Mouse (Mus musculus) kidney, postnatal 0 days (tissue): ENCODE data around the gene Tspoap1. TPM values are rescaled to one million over a fixed set of nuclear protein-coding genes. Genes with fewer than 3 reads are reported as not detected.
A peak's percentile ranks its signal among the peaks of the same experiment; 100 is the strongest.

Experiments used
- ATAC-seq: fragments of 200-750 bp; cut with Nextera tagmentation; replicated peaks from 2 replicates; pipeline ENCODE4 v1.8.0; 2017; ENCODE audit warnings: low read depth, moderate number of reproducible peaks, moderate TSS enrichment, moderate library complexity; ENCODE audit not compliant: low FRiP score
- DNase-seq: peaks from one replicate; pipeline ENCODE4 v3.0.0-alpha.2; 2016; ENCODE audit warnings: low spot score
- H3K27ac ChIP-seq: fragments of 300-500 bp; sonication (generic); 2 replicates; pipeline ENCODE4 v1.5.1; 2014; ENCODE audit warnings: mild to moderate bottlenecking
- H3K27me3 ChIP-seq: fragments of 300-500 bp; sonication (generic); 2 replicates; pipeline ENCODE4 v1.6.1; 2014; ENCODE audit warnings: low read length, mixed read lengths; ENCODE audit not compliant: insufficient read depth
- H3K36me3 ChIP-seq: fragments of 300-500 bp; sonication (generic); 2 replicates; pipeline ENCODE4 v1.6.1; 2014; ENCODE audit warnings: low read length, mixed read lengths; ENCODE audit not compliant: insufficient read depth
- H3K4me1 ChIP-seq: fragments of 300-500 bp; sonication (generic); replicated peaks from 2 replicates; pipeline ENCODE4 v1.6.1; 2014; ENCODE audit warnings: antibody characterized with exemption, low read length, mixed read lengths; ENCODE audit not compliant: insufficient read depth
- H3K4me2 ChIP-seq: fragments of 300-500 bp; sonication (generic); 2 replicates; pipeline ENCODE4 v1.6.1; 2014; ENCODE audit warnings: mild to moderate bottlenecking, low read length, moderate library complexity, mixed read lengths
- H3K4me3 ChIP-seq: fragments of 300-500 bp; sonication (generic); replicated peaks from 2 replicates; pipeline ENCODE4 v1.5.1; 2014; ENCODE audit warnings: low read depth, low read length
- H3K9ac ChIP-seq: fragments of 300-500 bp; sonication (generic); 2 replicates; pipeline ENCODE4 v1.6.1; 2014; ENCODE audit warnings: low read depth, low read length
- H3K9me3 ChIP-seq: fragments of 300-500 bp; sonication (generic); replicated peaks from 2 replicates; pipeline ENCODE4 v1.6.1; 2016; ENCODE audit warnings: low read length, inconsistent platforms, mixed read lengths
- CTCF ChIP-seq: IDR thresholded peaks from 2 replicates; pipeline ENCODE4 v1.5.1; 2016; ENCODE audit warnings: antibody characterized with exemption, low read depth, mild to moderate bottlenecking, moderate library complexity
- WGBS: fragments of 180-500 bp; shearing (Covaris S2); extraction: QIAGEN DNeasy Blood & Tissue Kit; methylation state at CpG from one replicate; pipeline ENCODE4 v1.1.7; 2014; 5-methylcytosine and 5-hydroxymethylcytosine counted together
- microRNA counts: library from miRNA; unstranded; fragments of <30 nt; microRNA quantifications from one replicate; lab custom pipeline; 2015
- microRNA-seq: library from miRNA; unstranded; fragments of <30 nt; microRNA quantifications from one replicate; pipeline ENCODE4, GENCODE M21; 2016
- polyA plus RNA-seq: library from polyadenylated mRNA; unstranded; fragments of >200 nt; fragmentation: Nextera tagmentation; extraction: Ambion mirVana; gene quantifications from 2 replicates; pipeline ENCODE4 v1.2.1, GENCODE M21; 2015

The Tspoap1 gene
- polyA plus RNA-seq, 1 experiment from 2014 or later = 1.9 TPM

DNA sequence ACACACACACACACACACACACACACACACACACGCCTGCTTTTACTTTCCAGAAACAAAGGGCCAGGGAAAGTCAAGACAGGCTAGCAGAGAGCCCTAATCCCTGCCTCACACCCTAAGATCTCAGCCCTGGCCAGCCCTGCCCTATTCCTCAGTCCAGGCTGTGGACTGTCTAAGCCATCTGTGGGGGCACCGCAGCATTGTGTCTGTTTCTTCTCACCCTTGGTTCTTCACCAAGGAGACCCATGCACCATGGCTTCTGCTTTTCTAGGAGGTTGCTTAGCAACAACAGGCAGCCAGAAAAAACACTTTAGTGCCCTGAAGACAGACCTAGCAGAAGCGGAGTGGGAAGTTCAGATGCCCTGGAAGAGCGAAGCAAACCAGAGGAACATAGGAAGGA is 51.1 kb downstream of the Tspoap1 start:
- 51% methylated on average over 4 of the region's 4 CpGs for WGBS
- TF ChIP-seq CTCF = no peak
- Histone ChIP-seq H3K36me3 (no peaks in the 10 kb centered on the region), H3K27me3 (no peaks in the 10 kb centered on the region), H3K4me2 (no peak overlapping the region), H3K4me1 (no peaks in the 10 kb centered on the region), H3K9ac (no peak overlapping the region), H3K4me3 (no peak overlapping the region), H3K27ac (no peak overlapping the region), H3K9me3 (no peaks in the 10 kb centered on the region)
- ATAC-seq (no peak), DNase-seq (no peak)

DNA sequence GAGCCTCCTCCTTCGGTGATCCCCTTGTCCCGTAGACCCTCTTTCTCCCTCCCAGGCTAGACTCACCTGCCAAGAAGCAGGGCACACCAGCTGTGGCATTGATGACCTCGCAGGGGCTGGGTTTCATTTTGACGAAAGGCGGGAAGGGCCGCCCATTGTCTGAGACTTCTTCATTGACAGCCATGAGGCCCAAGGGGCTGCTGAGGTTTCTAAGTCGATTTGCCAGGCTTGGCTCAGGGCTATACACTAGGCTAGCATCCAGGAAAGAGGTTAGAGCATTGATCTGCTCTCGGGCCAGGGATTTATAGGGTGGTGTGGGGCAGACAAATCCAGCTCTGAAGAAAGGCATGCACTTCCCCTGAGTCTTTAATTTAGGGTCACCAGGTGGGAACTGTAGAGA is 54.5 kb downstream of the Tspoap1 start:
- H3K27me3 ChIP-seq = no peaks in the 10 kb centered on the region
- no peak overlapping the region for H3K4me2 ChIP-seq
- H3K36me3 ChIP-seq = no peaks in the 10 kb centered on the region
- H3K9me3 ChIP-seq = no peaks in the 10 kb centered on the region
- WGBS = 75% methylated on average over 8 of the region's 8 CpGs
- ATAC-seq (no peak), DNase-seq (no peak)
- H3K4me3 ChIP-seq = no peak overlapping the region
- TF ChIP-seq CTCF = no peak
- H3K9ac ChIP-seq = no peak overlapping the region
- H3K27ac ChIP-seq = no peak overlapping the region
- H3K4me1 ChIP-seq = no peaks in the 10 kb centered on the region

DNA sequence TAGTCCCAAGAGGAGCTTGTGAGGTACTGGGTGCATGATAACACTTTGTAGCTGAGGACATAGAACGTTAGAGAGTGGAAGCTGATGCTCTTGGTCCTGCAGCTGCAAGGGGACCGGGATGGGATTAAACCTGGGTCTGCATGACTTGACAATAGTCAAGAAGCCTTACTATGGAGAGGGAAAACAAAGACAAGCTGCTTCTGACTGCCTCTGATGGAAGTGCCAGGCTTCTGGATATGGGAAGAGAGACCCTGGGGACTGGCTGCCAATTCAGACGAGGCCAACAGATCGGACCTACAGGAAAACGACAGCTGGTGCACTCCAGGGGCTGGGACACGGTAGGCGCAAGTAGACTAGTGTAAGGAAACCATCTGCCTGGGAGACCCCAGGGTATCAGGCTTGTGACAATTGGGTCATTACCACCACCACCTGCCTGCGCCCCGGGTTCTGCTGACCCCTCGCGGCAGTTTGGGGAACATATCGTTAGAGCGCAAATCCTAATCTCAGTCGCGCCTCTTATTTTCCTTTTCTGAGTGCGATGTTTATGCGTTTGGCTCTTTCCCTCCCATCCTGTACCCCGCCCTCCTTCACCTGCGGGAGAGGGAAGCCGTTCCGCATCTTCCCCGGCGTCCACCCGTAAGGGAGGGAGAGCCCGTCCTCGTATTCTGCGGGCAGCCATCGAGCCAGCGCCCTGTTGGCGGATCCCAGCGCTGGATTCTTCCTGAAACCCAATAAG is 56.5 kb downstream of the Tspoap1 start:
- Histone ChIP-seq H3K9me3 (no peaks in the 10 kb centered on the region), H3K4me2 (peak overlapping the region; percentile 55), H3K36me3 (no peaks in the 10 kb centered on the region), H3K27ac (no peak overlapping the region), H3K27me3 (no peaks in the 10 kb centered on the region), H3K4me3 (peak overlapping the region; percentile 25), H3K9ac (peak overlapping the region; percentile 25; the same call in 1 of the 2 replicates), H3K4me1 (no peaks in the 10 kb centered on the region)
- DNase-seq (peak; percentile 56), ATAC-seq (no peak)
- whole genome bisulfite sequencing = 5% methylated on average over 30 of the region's 31 CpGs
- peak; percentile 79 for TF ChIP-seq CTCF

DNA sequence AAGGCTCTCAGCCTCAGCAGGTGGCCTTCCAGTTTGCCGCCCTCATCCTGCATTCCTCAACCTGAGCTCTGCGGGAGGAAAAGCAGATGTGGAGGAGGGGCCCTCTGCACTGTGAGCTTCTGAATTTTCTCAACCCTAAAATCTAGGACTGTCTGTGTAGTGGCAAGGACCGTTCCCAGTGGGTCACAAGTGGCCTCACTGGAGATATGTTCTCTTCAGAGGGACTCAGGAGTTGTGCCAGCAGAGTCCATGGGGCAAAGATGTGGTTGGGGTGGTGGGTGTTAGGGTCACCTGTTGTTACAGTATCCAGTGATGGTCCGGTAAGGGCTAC is 57.1 kb downstream of the Tspoap1 start:
- TF ChIP-seq CTCF = no peak
- Histone ChIP-seq H3K4me1 (no peaks in the 10 kb centered on the region), H3K36me3 (no peaks in the 10 kb centered on the region), H3K4me2 (peak overlapping the region; percentile 55), H3K27me3 (no peaks in the 10 kb centered on the region), H3K9me3 (no peaks in the 10 kb centered on the region), H3K27ac (no peak overlapping the region), H3K9ac (peak overlapping the region; percentile 25; the same call in 1 of the 2 replicates), H3K4me3 (peak overlapping the region; percentile 25)
- ATAC-seq (no peak), DNase-seq (peak; percentile 27)
- 28% methylated on average over 4 of the region's 4 CpGs for WGBS

DNA sequence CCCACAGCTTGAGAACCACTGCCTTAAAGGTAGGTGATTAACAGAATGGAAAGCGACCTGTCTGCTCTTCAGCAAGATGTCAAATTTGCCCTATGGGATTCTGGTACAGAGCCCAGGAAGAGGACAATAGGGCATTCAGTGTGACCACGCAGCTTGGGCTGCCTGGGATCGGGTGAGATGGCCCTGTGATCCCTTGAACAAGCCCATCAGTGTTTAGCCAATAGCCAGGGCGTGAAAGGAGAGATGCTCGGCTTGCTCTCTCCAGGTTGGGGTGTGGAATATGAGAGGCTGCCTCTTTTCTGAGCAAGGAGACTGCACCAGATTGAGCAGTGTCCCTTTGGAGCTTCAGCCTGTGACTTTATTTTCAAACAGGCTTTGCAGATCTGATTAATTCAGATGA is 61.2 kb downstream of the Tspoap1 start:
- no peaks in the 10 kb centered on the region for H3K4me1 ChIP-seq
- no peak for TF ChIP-seq CTCF

GRCm38 (mm10) chr11:87828239-87828900 is 68.0 kb downstream of the Tspoap1 start, which contains the start of gene Lpo:
Gene Lpo, minus strand, starts transcription at chr11:87828289.
- no peak within 1 kb of the TSS for H3K9ac ChIP-seq
- no peak for TF ChIP-seq CTCF
- H3K9me3 ChIP-seq = no peaks in the 10 kb centered on the region
- H3K27ac ChIP-seq = no peak within 1 kb of the TSS
- no peaks in the 10 kb centered on the region for H3K4me1 ChIP-seq
- no peaks in the 10 kb centered on the region for H3K27me3 ChIP-seq
- DNase-seq (no peak), ATAC-seq (no peak)
- H3K4me2 ChIP-seq = no peak within 1 kb of the TSS
- 38% methylated on average over 10 of the region's 10 CpGs for WGBS
- H3K4me3 ChIP-seq = no peak within 1 kb of the TSS
- H3K36me3 ChIP-seq = no peaks in the 10 kb centered on the region

More for the DNA sequence above, 61.2 kb downstream of the Tspoap1 start:
- no peak for DNase-seq
- 47% methylated on average over 5 of the region's 5 CpGs for whole genome bisulfite sequencing
- Histone ChIP-seq H3K9me3 (no peaks in the 10 kb centered on the region), H3K9ac (no peak overlapping the region), H3K36me3 (no peaks in the 10 kb centered on the region), H3K4me2 (no peak overlapping the region), H3K4me3 (no peak overlapping the region), H3K27ac (no peak overlapping the region), H3K27me3 (no peaks in the 10 kb centered on the region)
- no peak for ATAC-seq

MicroRNA genes within 50 kb of the gene (microRNA counts, 519-probe panel; counts per million panel counts)
- microRNA mmu-miR-142-3p (lab: Ali Mortazavi, UCI) = 4,795 counts per million, percentile 81 among the panel's probes with 10 or more counts
- microRNA mmu-miR-142-5p (lab: Ali Mortazavi, UCI) = 330 counts per million, percentile 68 among the panel's probes with 10 or more counts

Small RNAs within 50 kb of the gene (microRNA-seq; reads per million reads assigned to microRNA genes)
- gene Mir142 (not detected), gene Mir142b (not detected)

Other genes with a start within 250 kb of the Tspoap1 start
- gene Gm11492, start 193.9 kb upstream of the Tspoap1 start, polyA plus RNA-seq = not detected in 2 replicates
- gene Sept4, start 191.6 kb upstream of the Tspoap1 start, polyA plus RNA-seq = 146 TPM in 2 replicates
- 19.8 and 21.0 TPM in 2 replicates for gene Mtmr4, start 168.4 kb upstream of the Tspoap1 start, polyA plus RNA-seq
- 0.11 and 0.16 TPM in 2 replicates for gene Hsf5, start 143.4 kb upstream of the Tspoap1 start, polyA plus RNA-seq
- gene Rnf43, start 97.8 kb upstream of the Tspoap1 start, polyA plus RNA-seq = 5.5 and 6.2 TPM in 2 replicates
- gene Supt4a, start 23.0 kb upstream of the Tspoap1 start, polyA plus RNA-seq = 165 and 171 TPM in 2 replicates
- gene Mpo, start 33.0 kb downstream of the Tspoap1 start, polyA plus RNA-seq = 0.12 and 0.52 TPM in 2 replicates
- 1.0 and 2.0 TPM in 2 replicates for gene Lpo, start 67.7 kb downstream of the Tspoap1 start, polyA plus RNA-seq
- 10.1 and 12.2 TPM in 2 replicates for gene Mks1, start 92.7 kb downstream of the Tspoap1 start, polyA plus RNA-seq
- 1.2 and 1.8 TPM in 2 replicates for gene Epx, start 115.0 kb downstream of the Tspoap1 start, polyA plus RNA-seq
- not detected in 2 replicates for gene Olfr462, start 131.7 kb downstream of the Tspoap1 start, polyA plus RNA-seq
- not detected in 2 replicates for gene Olfr463, start 136.8 kb downstream of the Tspoap1 start, polyA plus RNA-seq
- gene Olfr464, start 160.4 kb downstream of the Tspoap1 start, polyA plus RNA-seq = not detected in 2 replicates
- 24.0 and 24.7 TPM in 2 replicates for gene Dynll2, start 227.0 kb downstream of the Tspoap1 start, polyA plus RNA-seq